Mouse (Mus musculus): ENCODE results near the gene Prrc2a. TPM values are rescaled to one million over a fixed set of nuclear protein-coding genes. Genes with fewer than 3 reads are reported as not detected.

Gene Prrc2a
- total RNA-seq (2014; rRNA removed): 218 and 223 TPM in 2 replicates
- 92.6 and 99.2 TPM in 2 replicates for polyA plus RNA-seq (2015; fragmentation: Nextera tagmentation; extraction: Ambion mirVana)

DNA sequence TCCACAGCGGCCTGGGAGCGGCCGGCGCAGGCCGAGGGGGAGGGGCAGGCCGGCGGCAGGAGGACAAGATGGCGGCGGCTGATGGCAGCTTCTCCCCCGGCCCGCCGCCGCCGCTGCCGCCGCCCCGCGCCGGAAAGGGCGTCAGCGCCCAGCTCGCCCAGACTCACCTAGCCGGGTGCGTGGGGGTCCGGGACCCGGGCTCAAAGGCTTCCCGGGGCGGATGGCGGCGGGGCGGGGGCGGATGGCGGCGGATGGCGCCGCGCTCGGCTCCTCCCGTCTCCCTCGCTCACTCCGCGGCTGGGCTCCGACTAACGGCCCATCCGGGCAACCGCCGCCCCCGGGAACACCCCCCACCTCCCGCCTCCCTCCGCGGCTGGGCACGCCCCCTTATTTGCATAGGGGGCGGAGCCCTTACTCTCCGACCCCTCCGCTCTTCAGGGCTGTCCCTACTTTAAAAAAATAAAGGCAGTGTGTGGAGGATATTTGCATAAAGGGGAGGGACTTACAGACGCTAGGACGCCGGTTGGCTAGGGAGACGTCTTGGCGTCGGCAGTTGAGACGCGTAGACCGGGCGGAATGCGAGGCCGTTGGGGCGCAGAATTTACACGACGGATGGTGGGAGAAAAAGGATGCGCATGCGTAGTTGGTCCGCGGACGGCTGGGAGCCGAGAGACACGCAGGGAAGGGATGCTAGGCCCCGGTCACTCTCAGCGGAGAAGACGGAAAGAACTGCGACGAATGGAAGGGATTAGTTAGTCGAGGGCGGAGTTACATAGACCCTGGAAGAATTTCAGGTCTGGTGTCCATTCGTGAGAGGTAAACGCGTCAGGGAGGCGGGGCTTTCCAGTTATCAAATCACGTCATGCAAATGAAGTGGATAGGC is at the start of gene Prrc2a:
Gene Prrc2a, minus strand, starts transcription at position 330 of the 883 bp plus-strand sequence.
- Histone ChIP-seq H3K27me3 (ENCODE audit: insufficient read depth, low read length) (no peaks in the 10 kb centered on the region), H3K4me2 (ENCODE audit: low read depth, low read length) (peak within 1 kb of the TSS; percentile 63), H3K4me1 (ENCODE audit: insufficient read depth, low read length) (peaks cover 11% of the 10 kb centered on the region; the same call in 1 of the 2 replicates), H3K4me3 (ENCODE audit: low read length) (peak within 1 kb of the TSS; percentile 100), H3K9me3 (ENCODE audit: low read length) (no peaks in the 10 kb centered on the region), H3K27ac (peak within 1 kb of the TSS; percentile 99), H3K9ac (replicated peaks; ENCODE audit: low read length) (peak within 1 kb of the TSS; percentile 100), H3K36me3 (ENCODE audit: insufficient read depth, low read length) (peaks cover 23% of the 10 kb centered on the region)
- WGBS: under 1% methylated on average over 55 of the region's 89 CpGs
- ATAC-seq (peak; percentile 97), DNase-seq (ENCODE audit: low spot score) (peak; percentile 100)
- TF ChIP-seq CTCF (IDR thresholded peaks at IDR 0.05; ENCODE audit: low read depth): no peak

DNA sequence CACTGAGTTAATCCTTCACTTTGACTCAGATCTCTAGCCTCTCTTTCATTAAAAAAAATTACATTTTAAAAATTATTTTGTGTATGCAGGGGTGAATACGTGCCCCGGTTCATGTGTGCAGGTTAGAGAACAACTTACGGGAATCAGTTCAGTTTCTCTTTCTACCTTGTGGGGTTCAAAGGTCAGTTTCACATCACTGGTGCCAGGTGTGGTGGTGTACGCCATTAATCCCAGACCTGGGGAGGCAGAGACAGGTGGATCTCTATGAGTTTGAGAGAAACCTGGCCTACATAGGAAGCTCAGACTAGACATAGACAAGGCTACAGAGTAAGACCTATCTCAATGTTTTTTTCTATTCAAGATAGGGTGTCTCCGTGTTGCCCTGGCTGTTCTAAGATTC is 48.4 kb upstream of the Prrc2a start:
- ATAC-seq (no peak), DNase-seq (ENCODE audit: low spot score) (no peak)
- H3K36me3 ChIP-seq (ENCODE audit: insufficient read depth, low read length): no peaks in the 10 kb centered on the region
- H3K27ac ChIP-seq: no peak overlapping the region
- H3K27me3 ChIP-seq (ENCODE audit: insufficient read depth, low read length): no peaks in the 10 kb centered on the region
- no peak for TF ChIP-seq CTCF (IDR thresholded peaks at IDR 0.05; ENCODE audit: low read depth)
- no peaks in the 10 kb centered on the region for H3K4me1 ChIP-seq (ENCODE audit: insufficient read depth, low read length)
- H3K9me3 ChIP-seq (ENCODE audit: low read length): no peaks in the 10 kb centered on the region
- WGBS: 93% methylated on average over 5 of the region's 5 CpGs
- no peak overlapping the region for H3K4me3 ChIP-seq (ENCODE audit: low read length)
- no peak overlapping the region for H3K9ac ChIP-seq (replicated peaks; ENCODE audit: low read length)
- H3K4me2 ChIP-seq (ENCODE audit: low read depth, low read length): no peak overlapping the region

DNA sequence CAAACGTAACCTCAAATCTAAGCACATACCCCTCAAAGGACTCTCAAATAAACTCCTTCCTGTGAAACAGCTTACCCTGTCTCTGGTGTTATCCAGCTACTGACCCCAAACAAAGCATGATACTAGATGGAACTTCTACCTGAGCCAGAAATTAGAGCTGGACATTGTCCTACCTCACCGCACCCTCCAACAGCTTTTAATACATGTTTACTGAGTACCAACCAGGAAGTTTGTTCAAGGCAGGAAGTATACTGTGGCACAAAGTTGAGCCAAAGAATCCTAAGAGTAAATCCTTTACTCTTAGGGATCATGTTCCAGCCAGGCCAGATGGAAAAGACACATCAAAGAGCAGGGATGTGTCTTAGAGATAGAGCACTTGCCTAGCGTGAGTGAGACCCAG is 45.9 kb upstream of the Prrc2a start:
- 81% methylated on average over 3 of the region's 3 CpGs for WGBS
- ATAC-seq: no peak
- Histone ChIP-seq H3K4me1 (ENCODE audit: insufficient read depth, low read length) (no peaks in the 10 kb centered on the region), H3K4me2 (ENCODE audit: low read depth, low read length) (no peak overlapping the region), H3K4me3 (ENCODE audit: low read length) (no peak overlapping the region), H3K9me3 (ENCODE audit: low read length) (no peaks in the 10 kb centered on the region), H3K27me3 (ENCODE audit: insufficient read depth, low read length) (no peaks in the 10 kb centered on the region), H3K36me3 (ENCODE audit: insufficient read depth, low read length) (no peaks in the 10 kb centered on the region), H3K9ac (replicated peaks; ENCODE audit: low read length) (no peak overlapping the region), H3K27ac (no peak overlapping the region)
- no peak for TF ChIP-seq CTCF (IDR thresholded peaks at IDR 0.05; ENCODE audit: low read depth)
- no peak for DNase-seq (ENCODE audit: low spot score)

DNA sequence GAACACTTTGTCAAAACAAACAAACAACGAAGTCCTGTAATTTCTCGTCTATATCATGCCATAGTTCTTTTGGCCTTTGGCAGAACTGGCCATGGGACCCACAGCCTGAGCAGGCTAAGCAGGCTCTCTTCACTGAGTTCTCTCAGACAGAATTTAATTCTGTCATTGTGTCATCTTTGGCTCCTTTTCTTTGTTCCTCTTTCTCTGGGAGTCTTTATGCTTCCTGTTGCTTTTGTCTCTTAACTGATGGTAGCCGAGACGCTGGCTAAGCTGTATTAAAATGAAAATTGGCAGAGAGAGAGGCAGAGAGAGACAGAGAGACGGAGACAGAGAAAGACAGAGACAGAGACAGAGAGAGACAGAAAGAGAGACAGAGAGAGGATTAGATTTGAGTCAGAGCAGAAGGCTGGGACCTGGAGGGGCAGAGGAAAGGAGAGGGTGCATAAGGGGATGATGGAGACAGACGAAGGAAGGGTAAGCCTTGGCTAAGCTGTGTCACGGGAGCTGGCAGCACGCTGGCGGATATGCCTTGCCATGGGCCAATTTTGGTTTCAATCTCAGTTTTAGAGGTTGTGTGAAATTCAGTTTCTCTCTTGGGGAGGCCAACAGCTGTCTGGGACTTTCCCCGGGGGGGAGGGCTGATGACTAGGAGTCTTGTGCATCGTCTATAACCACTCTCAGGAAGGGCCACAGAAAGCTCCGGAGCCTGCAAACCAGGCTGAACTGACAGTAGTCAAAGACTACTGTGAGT is 45.3 kb upstream of the Prrc2a start:
- no peaks in the 10 kb centered on the region for H3K27me3 ChIP-seq (ENCODE audit: insufficient read depth, low read length)
- no peaks in the 10 kb centered on the region for H3K4me1 ChIP-seq (ENCODE audit: insufficient read depth, low read length)
- no peak overlapping the region for H3K4me2 ChIP-seq (ENCODE audit: low read depth, low read length)
- DNase-seq (ENCODE audit: low spot score) (no peak), ATAC-seq (no peak)
- no peak overlapping the region for H3K27ac ChIP-seq
- no peak for TF ChIP-seq CTCF (IDR thresholded peaks at IDR 0.05; ENCODE audit: low read depth)
- no peak overlapping the region for H3K4me3 ChIP-seq (ENCODE audit: low read length)
- no peaks in the 10 kb centered on the region for H3K9me3 ChIP-seq (ENCODE audit: low read length)
- no peaks in the 10 kb centered on the region for H3K36me3 ChIP-seq (ENCODE audit: insufficient read depth, low read length)
- H3K9ac ChIP-seq (replicated peaks; ENCODE audit: low read length): no peak overlapping the region
- 71% methylated on average over 12 of the region's 12 CpGs for WGBS

DNA sequence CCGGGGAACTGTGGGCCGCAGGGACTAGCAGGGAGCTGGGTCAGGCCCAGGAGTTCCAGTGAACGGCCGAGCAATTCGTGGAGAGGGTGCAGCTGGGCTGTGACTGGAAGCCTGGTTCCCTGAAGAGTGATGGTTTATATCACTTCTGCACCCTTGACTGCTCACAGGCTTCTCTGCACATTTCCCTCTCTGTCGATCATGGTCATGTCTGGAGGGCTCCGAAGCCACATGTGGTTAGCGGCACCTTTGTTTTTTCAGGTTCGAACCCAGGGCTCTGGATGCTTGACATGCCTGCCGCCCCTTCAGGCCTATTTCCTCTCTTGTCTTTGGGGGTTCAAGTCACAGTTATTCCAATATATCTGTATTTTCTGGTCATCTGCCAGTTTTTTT is 40.7 kb upstream of the Prrc2a start:
- H3K9ac ChIP-seq (replicated peaks; ENCODE audit: low read length): no peak overlapping the region
- H3K36me3 ChIP-seq (ENCODE audit: insufficient read depth, low read length): no peaks in the 10 kb centered on the region
- no peak overlapping the region for H3K4me3 ChIP-seq (ENCODE audit: low read length)
- no peaks in the 10 kb centered on the region for H3K9me3 ChIP-seq (ENCODE audit: low read length)
- no peaks in the 10 kb centered on the region for H3K4me1 ChIP-seq (ENCODE audit: insufficient read depth, low read length)
- 59% methylated on average over 10 of the region's 10 CpGs for WGBS
- H3K27ac ChIP-seq: no peak overlapping the region
- no peak for TF ChIP-seq CTCF (IDR thresholded peaks at IDR 0.05; ENCODE audit: low read depth)
- H3K4me2 ChIP-seq (ENCODE audit: low read depth, low read length): no peak overlapping the region
- ATAC-seq (no peak), DNase-seq (ENCODE audit: low spot score) (no peak)
- peaks cover 8% of the 10 kb centered on the region; the same call in 1 of the 2 replicates for H3K27me3 ChIP-seq (ENCODE audit: insufficient read depth, low read length)

DNA sequence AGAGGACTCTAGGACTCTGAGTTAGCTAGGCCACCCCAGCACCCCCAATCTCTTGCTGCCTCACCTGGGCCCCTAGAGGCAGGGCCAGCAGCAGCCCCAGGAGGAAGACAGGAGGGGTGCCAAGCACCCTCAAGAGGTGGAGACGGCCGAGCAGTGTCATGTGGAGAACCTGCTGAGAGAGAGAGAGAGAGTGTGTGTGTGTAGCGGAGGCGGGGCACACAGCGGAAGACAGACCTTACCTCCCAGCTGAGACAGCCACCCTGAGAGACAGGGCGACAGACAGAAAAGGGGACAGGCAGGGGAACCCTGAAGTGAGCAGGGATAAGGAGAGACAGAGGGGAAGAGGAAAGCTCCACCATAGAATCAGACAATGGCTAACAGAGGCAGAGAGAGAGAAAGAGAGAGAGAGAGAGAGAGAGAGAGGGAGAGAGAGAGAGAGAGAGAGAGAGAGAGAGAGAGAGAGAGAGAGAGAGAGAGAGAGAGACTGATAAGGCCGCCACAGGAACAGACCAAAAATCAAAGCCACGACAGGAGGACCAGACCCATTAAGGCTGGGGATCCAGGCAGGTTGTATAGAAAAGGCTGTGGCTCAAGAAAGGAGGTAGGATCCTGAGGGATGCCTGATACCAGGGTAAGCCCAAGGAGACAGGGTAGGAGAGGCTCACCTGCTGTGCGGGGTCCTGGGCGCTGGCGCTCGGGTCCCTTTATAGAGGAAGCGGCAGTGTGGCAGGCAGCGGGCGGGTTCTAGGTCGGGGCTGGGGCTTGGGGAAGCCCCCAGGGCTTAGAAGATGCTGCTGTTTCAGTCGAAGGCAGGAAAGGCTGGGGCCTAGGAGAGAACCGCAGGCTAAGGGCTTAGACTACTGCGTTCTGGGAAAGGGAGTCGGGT is 40.0 kb upstream of the Prrc2a start, which contains the start of gene Lta:
Gene Lta, minus strand, starts transcription at position 858 of the 886 bp plus-strand sequence.
- H3K4me3 ChIP-seq (ENCODE audit: low read length): no peak within 1 kb of the TSS
- no peak within 1 kb of the TSS for H3K27ac ChIP-seq
- no peaks in the 10 kb centered on the region for H3K36me3 ChIP-seq (ENCODE audit: insufficient read depth, low read length)
- DNase-seq (ENCODE audit: low spot score) (no peak), ATAC-seq (no peak)
- H3K4me1 ChIP-seq (ENCODE audit: insufficient read depth, low read length): no peaks in the 10 kb centered on the region
- no peak within 1 kb of the TSS for H3K4me2 ChIP-seq (ENCODE audit: low read depth, low read length)
- WGBS: 36% methylated on average over 20 of the region's 20 CpGs
- no peak for TF ChIP-seq CTCF (IDR thresholded peaks at IDR 0.05; ENCODE audit: low read depth)
- H3K9me3 ChIP-seq (ENCODE audit: low read length): no peaks in the 10 kb centered on the region
- peaks cover 8% of the 10 kb centered on the region; the same call in 1 of the 2 replicates for H3K27me3 ChIP-seq (ENCODE audit: insufficient read depth, low read length)
- H3K9ac ChIP-seq (replicated peaks; ENCODE audit: low read length): no peak within 1 kb of the TSS

All from hindbrain, postnatal 0 days (tissue).